Mouse (Mus musculus): Measurements from ENCODE around the gene Gm45062. TPM values are rescaled to one million over a fixed set of nuclear protein-coding genes. Genes with fewer than 3 reads are reported as not detected.
A peak's percentile ranks its signal among the peaks of the same experiment; 100 is the strongest.

Gene Gm45062
- 7.1 TPM in 1 of 2 replicates, not detected in the other for total RNA-seq (2014; rRNA removed; ENCODE audit: low replicate concordance)
- polyA plus RNA-seq (2015; fragmentation: Nextera tagmentation; extraction: Ambion mirVana) = 1.5 and 3.0 TPM in 2 replicates

GRCm38 (mm10) chr6:8259004-8259666 is at the start of gene Gm45062, which contains the start of the genes Rpa3 and Umad1:
TSS of gene Gm45062 (plus strand) at chr6:8259450.
TSS of gene Rpa3 (minus strand) at chr6:8259173.
TSS of gene Umad1 (plus strand) at chr6:8259288.
- peak within 1 kb of the TSS; percentile 77 for H3K4me2 ChIP-seq (ENCODE audit: low read depth, low read length)
- ATAC-seq (ENCODE audit: insufficient read depth, low read depth) (peak; percentile 100), DNase-seq (ENCODE audit: low spot score) (peak; percentile 99)
- under 1% methylated on average over 60 of the region's 64 CpGs for WGBS
- H3K4me3 ChIP-seq (ENCODE audit: low read depth, low read length) = peak within 1 kb of the TSS; percentile 62
- peak within 1 kb of the TSS; percentile 70 for H3K27ac ChIP-seq (ENCODE audit: low read depth)
- peaks cover 8% of the 10 kb centered on the region for H3K4me1 ChIP-seq (ENCODE audit: control insufficient read depth, insufficient read depth)
- no peaks in the 10 kb centered on the region for H3K27me3 ChIP-seq (ENCODE audit: control insufficient read depth, insufficient read depth, low read length)
- peak within 1 kb of the TSS; percentile 76 for H3K9ac ChIP-seq (replicated peaks; ENCODE audit: low read depth, low read length)
- peak; percentile 70; the same call in 1 of the 2 replicates for TF ChIP-seq EP300 (IDR thresholded peaks at IDR 0.05; ENCODE audit: low read depth)
- no peak for TF ChIP-seq CTCF (IDR thresholded peaks at IDR 0.05; ENCODE audit: low read depth)
- H3K9me3 ChIP-seq (replicated peaks; ENCODE audit: control insufficient read depth, low read length) = no peaks in the 10 kb centered on the region
- H3K36me3 ChIP-seq (replicated peaks; ENCODE audit: control insufficient read depth, insufficient read depth, low read length) = peaks cover 15% of the 10 kb centered on the region; the same call in 1 of the 2 replicates

GRCm38 (mm10) chr6:8209866-8210186 is 49.4 kb upstream of the Gm45062 start:
- no peak for ATAC-seq (ENCODE audit: insufficient read depth, low read depth)
- 10% methylated on average over 10 of the region's 10 CpGs for WGBS

GRCm38 (mm10) chr6:8210661-8211060 is 48.6 kb upstream of the Gm45062 start:
- TF ChIP-seq EP300 (IDR thresholded peaks at IDR 0.05; ENCODE audit: low read depth) = no peak
- no peak for TF ChIP-seq CTCF (IDR thresholded peaks at IDR 0.05; ENCODE audit: low read depth)

More at GRCm38 (mm10) chr6:8209866-8210186, 49.4 kb upstream of the Gm45062 start:
- H3K9ac ChIP-seq (replicated peaks; ENCODE audit: low read depth, low read length) = peak overlapping the region; percentile 86
- no peak for DNase-seq (ENCODE audit: low spot score)
- peaks cover 8% of the 10 kb centered on the region; the same call in 1 of the 2 replicates for H3K36me3 ChIP-seq (replicated peaks; ENCODE audit: control insufficient read depth, insufficient read depth, low read length)
- peak overlapping the region; percentile 79 for H3K4me3 ChIP-seq (ENCODE audit: low read depth, low read length)
- no peaks in the 10 kb centered on the region for H3K27me3 ChIP-seq (ENCODE audit: control insufficient read depth, insufficient read depth, low read length)
- H3K4me2 ChIP-seq (ENCODE audit: low read depth, low read length) = peak overlapping the region; percentile 67
- no peaks in the 10 kb centered on the region for H3K9me3 ChIP-seq (replicated peaks; ENCODE audit: control insufficient read depth, low read length)
- TF ChIP-seq EP300 (IDR thresholded peaks at IDR 0.05; ENCODE audit: low read depth) (no peak), CTCF (IDR thresholded peaks at IDR 0.05; ENCODE audit: low read depth) (no peak)
- H3K27ac ChIP-seq (ENCODE audit: low read depth) = peak overlapping the region; percentile 93
- peaks cover 7% of the 10 kb centered on the region; the same call in 1 of the 2 replicates for H3K4me1 ChIP-seq (ENCODE audit: control insufficient read depth, insufficient read depth)

GRCm38 (mm10) chr6:8227035-8227434 is 32.2 kb upstream of the Gm45062 start:
- DNase-seq (ENCODE audit: low spot score) = no peak
- Histone ChIP-seq H3K9ac (replicated peaks; ENCODE audit: low read depth, low read length) (no peak overlapping the region), H3K4me2 (ENCODE audit: low read depth, low read length) (no peak overlapping the region), H3K9me3 (replicated peaks; ENCODE audit: control insufficient read depth, low read length) (no peaks in the 10 kb centered on the region), H3K4me1 (ENCODE audit: control insufficient read depth, insufficient read depth) (no peaks in the 10 kb centered on the region), H3K4me3 (ENCODE audit: low read depth, low read length) (no peak overlapping the region), H3K27me3 (ENCODE audit: control insufficient read depth, insufficient read depth, low read length) (no peaks in the 10 kb centered on the region), H3K27ac (ENCODE audit: low read depth) (no peak overlapping the region), H3K36me3 (replicated peaks; ENCODE audit: control insufficient read depth, insufficient read depth, low read length) (peaks cover 55% of the 10 kb centered on the region)
- WGBS = 74% methylated on average over 3 of the region's 3 CpGs
- TF ChIP-seq CTCF (IDR thresholded peaks at IDR 0.05; ENCODE audit: low read depth) (no peak), EP300 (IDR thresholded peaks at IDR 0.05; ENCODE audit: low read depth) (no peak)
- ATAC-seq (ENCODE audit: insufficient read depth, low read depth) = no peak

More at GRCm38 (mm10) chr6:8210661-8211060, 48.6 kb upstream of the Gm45062 start:
- no peak overlapping the region for H3K4me2 ChIP-seq (ENCODE audit: low read depth, low read length)
- no peak for DNase-seq (ENCODE audit: low spot score)
- peaks cover 7% of the 10 kb centered on the region; the same call in 1 of the 2 replicates for H3K4me1 ChIP-seq (ENCODE audit: control insufficient read depth, insufficient read depth)
- no peak for ATAC-seq (ENCODE audit: insufficient read depth, low read depth)
- no peak overlapping the region for H3K9ac ChIP-seq (replicated peaks; ENCODE audit: low read depth, low read length)
- H3K27ac ChIP-seq (ENCODE audit: low read depth) = no peak overlapping the region
- 82% methylated on average over 3 of the region's 3 CpGs for whole genome bisulfite sequencing
- no peak overlapping the region for H3K4me3 ChIP-seq (ENCODE audit: low read depth, low read length)
- H3K36me3 ChIP-seq (replicated peaks; ENCODE audit: control insufficient read depth, insufficient read depth, low read length) = peaks cover 17% of the 10 kb centered on the region
- H3K9me3 ChIP-seq (replicated peaks; ENCODE audit: control insufficient read depth, low read length) = no peaks in the 10 kb centered on the region
- H3K27me3 ChIP-seq (ENCODE audit: control insufficient read depth, insufficient read depth, low read length) = no peaks in the 10 kb centered on the region

- no peak overlapping the region for H3K4me3 ChIP-seq (ENCODE audit: low read depth, low read length)
- ATAC-seq (ENCODE audit: insufficient read depth, low read depth) = no peak
- no peak overlapping the region for H3K27ac ChIP-seq (ENCODE audit: low read depth)
- 80% methylated on average over 3 of the region's 3 CpGs for WGBS
- H3K9ac ChIP-seq (replicated peaks; ENCODE audit: low read depth, low read length) = no peak overlapping the region
- DNase-seq (ENCODE audit: low spot score) = no peak
- H3K9me3 ChIP-seq (replicated peaks; ENCODE audit: control insufficient read depth, low read length) = no peaks in the 10 kb centered on the region
- H3K4me2 ChIP-seq (ENCODE audit: low read depth, low read length) = no peak overlapping the region
- no peaks in the 10 kb centered on the region for H3K4me1 ChIP-seq (ENCODE audit: control insufficient read depth, insufficient read depth)
- H3K27me3 ChIP-seq (ENCODE audit: control insufficient read depth, insufficient read depth, low read length) = no peaks in the 10 kb centered on the region
- H3K36me3 ChIP-seq (replicated peaks; ENCODE audit: control insufficient read depth, insufficient read depth, low read length) = peaks cover 64% of the 10 kb centered on the region
- TF ChIP-seq CTCF (IDR thresholded peaks at IDR 0.05; ENCODE audit: low read depth) (no peak), EP300 (IDR thresholded peaks at IDR 0.05; ENCODE audit: low read depth) (no peak)
Observed at GRCm38 (mm10) chr6:8228596-8228995, 30.7 kb upstream of the Gm45062 start.
